Mouse (Mus musculus) c-Kit-negative CD71-positive TER-119-positive erythroid progenitor cells, embryonic 14.5 days (primary cell): ENCODE results near the gene Atg13.
"Not testable (repeated sequence)": the region's sequence is repeated elsewhere in the genome, so short reads cannot be mapped to it uniquely, and the experiment has no call there.

Experiments used
- DNase-seq: peaks from one replicate; pipeline ENCODE4 v3.0.0-alpha.2; 2013; ENCODE audit warnings: low read depth, low spot score

Gene Atg13

DNA sequence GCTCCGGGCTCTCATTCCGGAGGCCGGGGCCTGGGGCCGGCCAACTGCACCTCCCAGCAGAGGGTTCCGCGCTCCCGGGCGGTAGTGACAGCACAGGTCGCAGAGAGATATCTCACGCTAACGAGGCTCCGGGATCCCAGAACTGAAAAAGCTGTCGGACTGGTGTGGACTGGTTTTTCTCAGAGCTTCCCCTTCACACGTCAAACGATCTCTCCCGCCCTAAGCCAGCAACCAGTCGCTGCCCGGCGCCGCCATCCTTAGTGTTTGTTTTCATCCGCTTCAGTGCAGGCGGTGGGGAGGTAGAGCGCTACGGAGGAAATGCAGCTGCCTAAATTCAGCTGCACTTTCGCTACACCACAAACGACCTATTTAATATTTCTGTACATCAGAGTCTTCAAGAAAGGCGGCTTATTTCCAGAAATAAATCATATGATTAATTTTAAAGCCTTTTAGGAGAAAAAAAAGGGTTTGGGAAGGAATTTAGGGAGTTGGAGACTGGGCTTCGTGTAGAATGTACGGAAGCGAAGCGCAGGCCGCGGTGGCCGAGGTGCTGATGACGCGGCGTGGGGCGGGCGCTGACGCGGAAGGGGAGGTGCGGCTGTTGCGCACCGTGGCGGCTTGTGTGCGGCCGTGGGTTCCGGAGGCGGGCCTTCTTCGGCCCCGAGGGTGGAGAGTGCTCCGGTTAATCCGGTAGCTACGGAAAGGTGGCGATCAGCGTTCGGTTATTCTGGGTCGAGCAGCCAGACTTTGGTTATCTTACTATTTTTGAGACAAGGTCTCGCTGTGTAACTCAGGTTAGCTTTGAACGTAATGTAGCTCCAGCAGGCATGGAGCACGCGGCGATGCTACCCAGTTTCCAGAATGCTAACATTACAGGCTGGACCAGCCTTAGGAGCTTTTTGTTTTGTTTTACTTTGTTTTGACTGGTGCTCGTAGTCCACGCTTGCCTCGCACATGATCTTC, at the start of gene Atg13, which contains the start of gene Harbi1:
Gene Atg13 (minus strand): TSS at position 305 of the 963 bp plus-strand sequence.
Gene Harbi1 (plus strand): TSS at position 581 of the 963 bp plus-strand sequence.
- DNase-seq, result peak; percentile 85

DNA sequence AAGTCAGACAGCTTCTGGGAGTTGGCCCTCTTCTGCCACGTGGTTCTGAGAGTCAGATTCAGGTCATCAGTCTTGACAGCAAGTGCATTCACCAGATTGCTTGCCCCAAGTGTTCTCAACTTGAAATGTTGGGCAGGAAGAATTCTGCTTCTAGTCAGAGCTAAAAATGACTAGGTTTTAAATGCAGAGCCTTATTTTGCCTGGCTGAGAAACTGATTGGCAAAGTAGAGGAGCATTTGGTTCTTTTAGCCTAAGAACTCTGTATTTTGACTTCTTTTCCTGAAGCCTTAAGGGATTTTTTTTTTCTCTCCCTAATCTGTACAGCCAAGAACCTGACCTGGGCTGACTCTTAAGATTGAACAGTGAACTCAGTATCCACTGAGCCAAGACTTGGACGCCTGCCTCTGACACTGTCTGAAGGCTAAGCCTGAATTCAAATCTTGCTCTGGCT, 39.5 kb upstream of the Atg13 start:
- DNase-seq, result no peak

DNA sequence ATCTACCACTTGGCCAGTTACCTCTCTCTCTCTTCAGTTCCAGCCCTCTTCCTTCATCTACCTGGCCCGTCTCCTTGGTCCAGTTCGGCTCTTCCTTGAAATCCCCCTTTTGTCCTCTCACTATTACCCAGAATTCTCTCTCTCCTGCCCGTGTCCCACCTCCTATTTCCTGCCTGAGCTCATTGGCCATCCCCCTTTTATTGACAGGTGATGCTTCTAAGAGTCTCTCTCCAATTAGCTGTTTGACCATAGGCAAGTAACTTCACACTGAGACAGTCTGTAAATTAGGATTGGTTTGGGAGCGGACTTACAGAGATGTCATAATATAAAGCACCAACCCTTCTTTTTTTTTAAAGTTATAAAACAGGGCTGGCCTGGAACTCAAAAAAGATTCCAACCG, 34.3 kb upstream of the Atg13 start:
- no peak for DNase-seq

DNA sequence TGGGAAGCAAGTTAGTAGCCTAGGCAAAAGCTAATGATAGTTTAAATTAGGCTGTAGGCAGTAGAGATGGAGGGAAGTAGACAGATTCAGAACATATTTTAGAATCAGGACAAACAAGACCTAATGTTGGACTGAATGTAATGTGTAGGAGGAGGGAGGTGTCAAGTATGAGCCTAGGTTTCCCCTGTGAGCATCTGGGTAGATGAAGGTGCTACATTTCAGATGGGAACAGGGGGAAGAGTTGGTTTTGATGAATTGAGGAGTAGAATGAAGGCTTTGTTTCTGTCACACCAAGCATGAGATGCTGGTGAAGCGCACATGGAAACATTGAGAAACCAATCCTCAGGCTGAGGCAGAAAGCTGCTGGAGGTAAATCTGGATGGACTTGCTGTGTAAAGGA, 29.2 kb upstream of the Atg13 start:
- no peak for DNase-seq

DNA sequence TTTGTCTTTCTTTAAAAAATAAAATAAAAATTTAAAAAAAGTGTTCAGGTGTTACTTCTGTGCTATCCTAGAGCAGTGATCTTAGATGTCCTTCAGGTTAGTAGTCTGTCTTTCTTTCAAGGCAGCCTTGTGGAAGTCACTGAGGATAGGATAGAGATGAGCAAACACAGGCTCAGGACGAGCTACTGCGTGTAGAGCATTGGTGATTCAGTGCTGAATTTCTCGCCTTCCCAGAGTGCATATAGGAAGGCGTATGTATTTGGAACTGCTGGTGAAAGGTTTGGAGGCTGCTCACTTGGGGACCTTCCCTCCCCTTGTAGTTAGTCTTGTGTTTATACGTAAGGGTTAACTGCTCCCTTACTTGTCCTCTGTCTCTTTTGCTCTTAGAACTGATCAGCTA, 24.8 kb upstream of the Atg13 start:
- DNase-seq, result no peak

DNA sequence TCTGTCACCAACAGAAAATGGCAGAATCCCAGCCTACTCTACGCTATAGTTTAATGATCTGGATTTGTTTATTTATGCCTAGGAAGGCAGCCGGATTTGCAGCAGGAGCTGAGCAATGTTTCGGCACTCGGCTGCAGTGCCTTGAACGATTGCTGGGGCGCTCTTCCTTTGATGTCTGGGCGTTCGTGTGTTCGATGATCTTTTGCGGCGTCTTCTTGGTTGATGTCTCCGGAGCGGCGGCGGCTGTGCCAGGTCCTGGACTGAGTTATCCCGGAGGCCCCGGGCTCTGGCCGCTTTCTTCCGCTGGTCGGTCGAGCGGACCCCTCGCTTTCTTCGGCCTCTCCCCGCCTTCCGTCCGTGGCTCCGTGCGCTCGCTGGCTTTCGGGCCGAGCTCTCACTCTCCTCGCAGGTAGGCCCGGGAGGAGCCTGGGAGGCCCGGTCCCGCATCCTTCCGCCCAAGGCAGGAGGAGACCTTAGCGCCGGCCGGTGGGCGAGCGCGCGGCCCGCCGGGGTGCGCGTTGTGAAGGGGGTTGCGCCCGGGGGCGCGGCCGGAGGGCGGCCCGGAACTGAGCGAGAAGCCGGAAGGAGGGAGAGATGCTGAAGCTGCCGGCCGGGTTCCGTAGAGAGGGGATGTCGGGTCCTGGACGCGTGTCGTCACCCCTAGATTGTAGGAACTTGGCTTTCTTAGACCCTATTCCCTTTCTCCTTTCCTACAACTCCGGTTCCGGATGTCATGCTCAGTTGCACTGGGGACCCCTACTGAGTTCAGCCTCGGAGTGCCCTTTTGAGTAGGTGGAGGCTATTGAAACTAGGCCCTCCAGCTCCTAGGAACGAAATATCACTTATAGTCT, 19.8 kb upstream of the Atg13 start, which contains the start of gene Ambra1:
Gene Ambra1 (plus strand): TSS at position 164 of the 851 bp plus-strand sequence.
- DNase-seq, result peak; percentile 80

DNA sequence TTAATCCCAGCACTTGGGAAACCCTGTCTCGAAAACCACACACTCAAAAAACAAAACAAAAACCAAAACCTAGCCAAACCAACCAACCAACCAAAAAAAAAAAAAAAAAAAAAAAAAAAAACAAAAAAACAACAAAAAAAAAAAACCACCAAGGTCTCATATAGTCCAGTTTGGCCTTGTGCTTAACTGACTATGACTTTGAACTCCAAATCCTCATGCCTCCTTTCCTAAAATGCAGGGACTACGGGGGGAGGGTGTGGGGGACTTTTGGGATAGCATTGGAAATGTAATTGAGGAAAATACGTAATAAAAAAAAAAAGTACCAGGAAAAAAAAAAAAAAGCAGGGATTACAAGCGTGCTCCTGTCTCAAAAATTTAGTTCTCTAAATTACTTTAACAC, 19.2 kb upstream of the Atg13 start:
- DNase-seq, result no peak

DNA sequence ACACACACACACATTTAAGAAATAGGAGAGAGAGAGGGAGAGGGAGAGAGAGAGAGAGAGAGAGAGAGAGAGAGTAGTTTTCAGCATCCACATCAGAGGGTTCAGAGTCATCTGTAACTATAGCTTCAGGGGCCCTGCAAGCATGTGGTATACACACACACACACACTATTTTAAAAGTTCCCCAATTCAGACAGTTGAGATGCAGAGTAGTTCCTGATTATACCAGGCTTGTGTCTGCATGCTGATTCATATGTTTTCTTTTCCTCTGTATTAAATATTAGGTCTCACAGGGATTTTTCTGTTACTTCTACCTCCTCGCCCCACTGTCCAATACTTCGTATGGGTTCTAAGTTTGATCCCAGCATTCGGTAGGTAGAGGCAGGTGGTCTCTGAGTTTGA, 16.6 kb upstream of the Atg13 start:
- no peak for DNase-seq

DNA sequence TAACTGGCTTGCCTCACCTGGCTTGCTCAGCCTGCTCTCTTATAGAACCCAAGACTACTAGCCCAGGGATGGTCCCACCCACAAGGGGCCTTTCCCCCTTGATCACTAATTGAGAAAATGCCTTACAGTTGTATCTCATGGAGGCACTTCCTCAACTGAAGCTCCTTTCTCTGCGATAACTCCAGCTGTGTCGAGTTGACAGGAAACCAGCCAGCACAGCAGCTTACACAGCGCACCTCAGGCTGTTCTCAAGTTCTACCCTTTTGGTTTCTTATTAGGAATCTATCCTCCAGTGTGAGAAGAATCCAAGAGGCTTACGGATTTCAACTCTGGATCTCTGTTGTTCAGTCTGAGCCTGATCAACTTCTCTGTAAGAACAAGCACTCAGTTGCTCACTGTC, 15.1 kb upstream of the Atg13 start:
- DNase-seq, result not testable (repeated sequence)

DNA sequence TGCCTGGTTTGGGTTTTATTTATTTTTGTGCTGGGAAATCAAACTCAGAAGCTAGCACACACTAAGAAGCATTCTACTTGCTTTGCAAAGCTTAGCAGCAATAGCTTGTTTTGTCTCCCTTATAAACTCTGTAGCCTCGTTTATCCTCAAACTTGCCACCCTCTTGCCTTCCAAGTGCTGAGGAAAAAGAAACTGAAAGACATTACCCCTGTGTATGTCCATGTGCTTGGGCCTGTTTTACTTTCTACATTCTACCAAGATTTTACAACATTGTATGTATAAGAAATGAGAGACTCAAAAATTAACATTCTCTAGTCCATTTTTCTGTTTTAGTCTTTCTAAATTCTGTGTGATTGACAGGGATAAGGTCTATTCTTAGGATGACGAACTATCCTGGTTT, 14.3 kb upstream of the Atg13 start:
- no peak for DNase-seq

DNA sequence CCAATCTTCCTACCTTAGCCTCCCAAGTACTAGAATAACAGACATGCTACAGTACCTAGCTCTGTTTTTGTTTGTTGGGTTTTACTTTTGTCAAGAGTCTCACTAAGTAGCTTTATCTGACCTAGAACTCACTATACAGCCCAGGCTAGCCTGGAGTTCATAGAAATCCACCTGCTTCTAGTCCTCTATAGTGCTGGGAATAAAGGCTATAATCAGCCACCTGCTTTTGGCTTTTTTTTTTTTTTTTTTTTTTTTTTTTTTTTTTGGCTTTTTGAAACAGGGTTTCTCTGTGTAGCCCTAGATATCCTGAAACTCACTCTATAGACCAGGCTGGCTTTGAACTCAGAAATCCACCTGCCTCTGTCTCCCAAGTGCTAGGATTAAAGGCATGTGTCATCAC, 13.6 kb upstream of the Atg13 start:
- DNase-seq, result no peak

DNA sequence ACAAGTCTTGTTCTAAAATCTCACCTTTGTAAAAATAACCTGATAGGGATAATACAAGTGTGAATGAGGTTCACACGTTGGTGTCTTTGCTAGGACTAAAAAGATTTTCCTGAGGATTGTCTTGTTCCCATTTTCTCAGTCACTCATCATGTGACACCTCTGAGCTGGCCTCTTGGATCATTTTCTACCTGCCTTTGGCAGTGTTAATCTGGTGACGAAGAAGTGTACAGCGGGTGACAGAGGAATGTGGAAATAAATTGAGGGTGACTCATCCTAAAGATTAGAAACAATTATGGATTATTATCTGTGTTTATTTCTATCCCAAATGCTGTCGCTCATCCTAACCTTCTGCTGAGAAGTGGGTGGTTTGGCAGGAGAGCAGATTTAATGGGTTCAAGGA, 13.0 kb upstream of the Atg13 start:
- DNase-seq, result no peak

DNA sequence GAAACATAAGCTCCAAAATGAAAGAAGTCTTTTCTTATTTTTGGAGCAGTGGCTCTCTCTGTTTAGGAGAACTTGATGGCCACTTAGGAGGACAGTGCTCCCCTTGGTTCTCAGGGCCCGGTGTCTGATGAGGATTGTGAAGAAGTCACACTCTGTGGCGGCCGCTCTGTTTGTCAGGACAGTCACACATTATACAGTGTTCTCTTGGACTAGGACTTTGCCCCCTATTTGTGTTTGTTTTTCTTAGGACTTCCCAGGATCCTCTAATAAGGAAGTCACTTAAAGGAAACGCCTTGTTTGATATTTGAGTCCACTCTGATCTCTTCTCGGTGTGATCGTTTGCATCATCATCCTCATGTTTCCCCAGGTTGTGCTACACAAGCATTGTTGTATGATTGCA, 7.9 kb upstream of the Atg13 start:
- no peak for DNase-seq

DNA sequence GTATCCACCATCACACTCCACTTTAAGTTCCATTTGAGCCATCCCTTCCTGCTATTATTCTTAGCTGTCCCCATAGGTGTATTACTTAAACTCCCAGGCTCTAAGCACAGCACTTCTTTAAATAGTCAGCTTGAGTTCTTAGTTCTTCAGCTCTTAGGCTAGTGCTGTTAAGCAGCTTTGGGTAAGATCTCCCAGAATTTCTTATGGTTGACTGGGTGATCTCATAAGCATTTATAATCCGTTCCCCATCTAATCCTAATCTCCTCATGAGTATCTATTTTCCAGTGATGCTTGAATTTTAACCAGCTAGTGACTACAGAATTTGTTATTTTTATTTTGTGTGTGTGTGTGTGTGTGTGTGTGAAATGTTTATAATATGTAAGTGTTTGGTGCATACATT, 4.5 kb upstream of the Atg13 start:
- no peak for DNase-seq

DNA sequence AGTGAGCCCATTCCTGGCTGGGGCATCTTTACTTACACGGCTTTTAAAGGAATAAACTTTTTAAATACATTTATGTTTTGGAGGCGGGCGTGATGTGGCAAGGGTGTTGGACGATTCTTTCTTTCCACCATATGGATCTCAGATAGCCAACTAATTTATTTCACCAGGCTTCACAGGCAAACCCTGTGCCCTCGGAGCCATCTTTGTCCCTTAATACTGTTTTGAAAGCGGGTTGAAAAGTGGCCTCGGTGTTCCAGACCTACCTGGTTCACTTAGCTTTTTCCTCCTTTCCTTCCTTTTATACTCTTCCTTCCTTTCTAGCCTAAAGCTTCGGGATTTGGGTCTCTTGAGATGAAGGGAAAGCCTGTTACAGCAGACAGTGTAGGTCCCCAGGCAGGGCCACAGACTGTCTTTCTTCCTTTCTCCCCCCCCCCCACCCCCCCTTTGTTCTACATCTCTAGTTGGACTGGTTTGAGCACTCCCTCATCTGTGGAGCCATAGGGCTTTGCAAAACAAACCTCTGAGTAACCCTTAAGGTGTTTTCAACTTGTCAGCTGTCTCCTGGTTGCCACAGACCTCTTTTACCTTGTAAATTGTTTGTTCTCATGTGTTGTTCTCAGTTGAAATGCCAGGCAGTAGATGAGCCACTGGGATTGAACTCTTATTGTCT, 1.0 kb upstream of the Atg13 start:
- DNase-seq, result no peak

DNA sequence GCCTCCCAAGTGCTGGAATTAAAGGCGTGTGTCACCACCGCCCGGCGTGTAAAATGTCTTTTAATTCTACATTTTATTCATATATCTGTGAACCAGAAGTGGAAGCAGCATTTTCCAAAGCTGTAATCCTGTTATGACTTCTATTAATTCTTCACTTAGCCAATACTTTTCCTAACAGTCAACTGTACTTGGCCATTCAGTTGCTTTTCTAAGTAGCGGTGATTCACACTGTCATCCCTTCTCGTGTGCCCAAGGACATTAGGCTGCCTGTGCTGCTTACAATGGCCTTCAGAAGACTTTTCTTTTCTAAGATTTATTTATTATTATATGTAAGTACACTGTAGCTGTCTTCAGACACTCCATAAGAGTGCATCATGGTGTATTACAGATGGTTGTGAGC, 2.0 kb downstream of the Atg13 start:
- no peak for DNase-seq

DNA sequence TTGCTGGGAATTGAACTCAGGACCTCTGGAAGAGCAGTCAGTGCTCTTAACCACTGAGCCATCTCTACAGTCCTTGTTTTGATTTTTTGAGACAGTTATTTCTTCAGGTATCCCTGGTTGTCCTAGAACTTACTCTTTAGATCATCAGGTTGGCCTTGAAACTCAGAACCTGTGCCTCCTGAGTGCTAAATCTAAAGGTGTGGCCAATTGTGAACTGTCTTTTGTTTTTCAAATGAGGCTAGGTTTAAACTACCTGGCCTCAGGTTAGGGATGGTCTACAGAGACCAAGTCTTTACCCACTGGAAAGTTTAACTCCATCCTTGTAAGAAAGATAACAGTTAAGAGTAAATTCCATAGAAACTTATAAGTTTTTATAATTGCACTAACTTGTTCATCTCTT, 3.9 kb downstream of the Atg13 start:
- no peak for DNase-seq

DNA sequence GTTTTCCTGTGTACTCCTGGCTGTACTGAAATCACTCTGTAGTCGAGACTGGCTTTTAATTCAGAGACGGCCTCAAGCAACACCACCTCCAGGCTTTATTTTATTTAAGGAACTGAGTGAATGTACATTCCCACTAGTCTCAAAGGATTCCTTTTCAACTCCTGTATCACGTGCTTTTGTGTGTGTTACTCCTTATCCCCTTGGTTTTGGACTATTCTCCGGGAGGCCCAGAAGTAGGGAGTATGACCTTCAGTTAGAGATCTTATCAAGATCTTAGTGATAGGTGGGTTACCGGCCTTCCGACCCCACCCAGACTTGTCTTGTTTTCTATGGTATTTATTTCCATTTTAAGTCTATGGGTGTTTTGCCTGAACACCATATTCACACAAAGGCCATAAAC, 4.6 kb downstream of the Atg13 start:
- no peak for DNase-seq

DNA sequence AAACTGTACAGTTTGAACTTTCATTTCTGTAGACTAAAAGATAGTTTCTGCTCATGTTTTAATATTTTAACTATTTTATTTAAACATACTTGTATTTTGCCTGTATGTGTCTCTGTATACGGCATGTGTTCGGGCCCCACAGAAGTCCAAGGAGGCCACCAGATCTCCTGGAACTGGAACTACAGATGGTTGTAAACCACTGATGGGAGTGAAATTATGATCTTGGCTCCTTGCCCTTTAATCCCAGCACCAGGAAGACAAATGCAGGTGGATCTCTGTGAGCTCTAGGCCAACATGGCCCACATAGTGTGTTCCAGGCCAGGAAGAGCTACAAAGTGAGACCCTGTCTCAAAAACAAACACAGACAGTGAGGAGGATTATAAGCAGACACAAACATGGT, 9.0 kb downstream of the Atg13 start:
- DNase-seq, result no peak

DNA sequence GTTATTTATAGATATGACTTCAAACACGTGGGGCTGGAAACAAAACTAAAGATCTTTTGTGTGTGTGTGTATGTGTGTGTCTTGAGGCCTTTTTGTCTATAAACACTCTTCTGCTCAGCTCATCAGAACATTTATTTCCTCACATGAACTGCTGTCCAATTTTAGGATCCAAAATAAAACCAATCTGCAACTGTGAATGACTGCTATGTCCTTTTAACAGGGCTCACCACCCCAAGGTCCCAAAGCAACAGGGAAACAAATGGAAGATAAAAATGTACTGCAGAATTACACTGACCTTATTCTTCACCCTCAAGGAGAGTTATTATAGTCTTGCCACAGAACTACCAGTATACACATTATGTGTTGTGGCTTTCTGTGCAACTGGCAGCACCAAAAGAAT, 11.2 kb downstream of the Atg13 start:
- DNase-seq, result no peak

DNA sequence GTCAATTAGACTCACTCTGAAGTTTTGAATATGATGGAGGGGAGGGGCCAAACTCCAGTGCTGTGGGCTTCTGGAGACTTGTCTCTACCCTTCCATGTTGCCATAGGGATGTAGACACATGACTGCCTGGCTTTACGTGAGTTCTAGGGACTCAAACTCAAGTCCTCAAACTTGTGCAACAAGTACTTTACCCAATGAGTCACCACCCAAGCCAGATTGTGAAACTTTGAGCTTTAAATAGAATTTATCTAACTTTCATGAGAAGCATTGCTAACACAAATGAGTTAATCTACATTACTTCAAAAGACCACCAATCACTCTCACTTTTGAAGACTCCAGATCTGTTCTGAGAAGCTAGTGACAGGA, 14.2 kb downstream of the Atg13 start:
- no peak for DNase-seq
